Mouse (Mus musculus): ENCODE data around the gene Eml1. TPM values are rescaled to one million over a fixed set of nuclear protein-coding genes. Genes with fewer than 3 reads are reported as not detected.

Eml1 gene
- polyA plus RNA-seq, 1 experiment from 2014 or later, result 52.8 TPM

- Histone ChIP-seq H3K27ac (replicated peaks) (no peak overlapping the region), H3K9ac (no peak overlapping the region), H3K4me2 (no peak overlapping the region), H3K4me1 (peaks cover 18% of the 10 kb centered on the region), H3K9me3 (no peaks in the 10 kb centered on the region), H3K27me3 (replicated peaks) (no peaks in the 10 kb centered on the region), H3K4me3 (no peak overlapping the region), H3K36me3 (no peaks in the 10 kb centered on the region)
- WGBS, result 74% methylated on average over 7 of the region's 7 CpGs
- no peak for ATAC-seq (ENCODE audit: extremely low read depth, insufficient number of reproducible peaks, low FRiP score, low TSS enrichment)
Measured at GRCm38 (mm10) chr12:108398681-108399080, 27.9 kb downstream of the Eml1 start.

GRCm38 (mm10) chr12:108399191-108399590 is 28.4 kb downstream of the Eml1 start:
- no peaks in the 10 kb centered on the region for H3K36me3 ChIP-seq
- H3K4me1 ChIP-seq, result peaks cover 19% of the 10 kb centered on the region
- 81% methylated on average over 8 of the region's 8 CpGs for WGBS
- no peaks in the 10 kb centered on the region for H3K9me3 ChIP-seq
- no peak for ATAC-seq (ENCODE audit: extremely low read depth, insufficient number of reproducible peaks, low FRiP score, low TSS enrichment)
- no peak overlapping the region for H3K4me3 ChIP-seq
- H3K27ac ChIP-seq (replicated peaks), result no peak overlapping the region
- no peaks in the 10 kb centered on the region for H3K27me3 ChIP-seq (replicated peaks)
- H3K9ac ChIP-seq, result no peak overlapping the region
- no peak overlapping the region for H3K4me2 ChIP-seq

- H3K36me3 ChIP-seq, result no peaks in the 10 kb centered on the region
- no peak overlapping the region for H3K27ac ChIP-seq (replicated peaks)
- WGBS, result 55% methylated on average over 8 of the region's 8 CpGs
- no peaks in the 10 kb centered on the region for H3K9me3 ChIP-seq
- no peak overlapping the region for H3K4me2 ChIP-seq
- H3K27me3 ChIP-seq (replicated peaks), result no peaks in the 10 kb centered on the region
- H3K4me3 ChIP-seq, result no peak overlapping the region
- no peak overlapping the region for H3K9ac ChIP-seq
- H3K4me1 ChIP-seq, result peaks cover 26% of the 10 kb centered on the region
- no peak for ATAC-seq (ENCODE audit: extremely low read depth, insufficient number of reproducible peaks, low FRiP score, low TSS enrichment)
Measured at GRCm38 (mm10) chr12:108400951-108401350, 30.2 kb downstream of the Eml1 start.

- Histone ChIP-seq H3K9me3 (no peaks in the 10 kb centered on the region), H3K27me3 (replicated peaks) (no peaks in the 10 kb centered on the region), H3K4me3 (no peak overlapping the region), H3K4me1 (peaks cover 35% of the 10 kb centered on the region), H3K4me2 (no peak overlapping the region), H3K27ac (replicated peaks) (no peak overlapping the region; the same call in 1 of the 2 replicates), H3K36me3 (no peaks in the 10 kb centered on the region), H3K9ac (no peak overlapping the region)
- no peak for ATAC-seq (ENCODE audit: extremely low read depth, insufficient number of reproducible peaks, low FRiP score, low TSS enrichment)
- 58% methylated on average over 6 of the region's 6 CpGs for WGBS
Measured at GRCm38 (mm10) chr12:108403957-108404356, 33.2 kb downstream of the Eml1 start.

GRCm38 (mm10) chr12:108409100-108409499 is 38.3 kb downstream of the Eml1 start:
- Histone ChIP-seq H3K4me1 (peaks cover 30% of the 10 kb centered on the region), H3K9me3 (no peaks in the 10 kb centered on the region), H3K4me3 (no peak overlapping the region), H3K4me2 (no peak overlapping the region), H3K9ac (no peak overlapping the region), H3K27me3 (replicated peaks) (no peaks in the 10 kb centered on the region), H3K36me3 (no peaks in the 10 kb centered on the region), H3K27ac (replicated peaks) (no peak overlapping the region)
- WGBS, result 72% methylated on average over 5 of the region's 5 CpGs
- no peak for ATAC-seq (ENCODE audit: extremely low read depth, insufficient number of reproducible peaks, low FRiP score, low TSS enrichment)

GRCm38 (mm10) chr12:108410416-108411208 is 39.9 kb downstream of the Eml1 start:
- H3K36me3 ChIP-seq, result no peaks in the 10 kb centered on the region
- no peak overlapping the region for H3K4me3 ChIP-seq
- H3K9ac ChIP-seq, result peak overlapping the region; percentile 33; the same call in 1 of the 2 replicates
- H3K27ac ChIP-seq (replicated peaks), result no peak overlapping the region
- H3K4me1 ChIP-seq, result peaks cover 22% of the 10 kb centered on the region
- WGBS, result 60% methylated on average over 14 of the region's 14 CpGs
- ATAC-seq (ENCODE audit: extremely low read depth, insufficient number of reproducible peaks, low FRiP score, low TSS enrichment), result no peak
- no peaks in the 10 kb centered on the region for H3K9me3 ChIP-seq
- no peak overlapping the region for H3K4me2 ChIP-seq
- H3K27me3 ChIP-seq (replicated peaks), result no peaks in the 10 kb centered on the region

- no peak overlapping the region for H3K4me2 ChIP-seq
- H3K27ac ChIP-seq (replicated peaks), result no peak overlapping the region
- WGBS, result 91% methylated on average over 9 of the region's 9 CpGs
- no peak overlapping the region for H3K4me3 ChIP-seq
- H3K27me3 ChIP-seq (replicated peaks), result no peaks in the 10 kb centered on the region
- H3K4me1 ChIP-seq, result peaks cover 10% of the 10 kb centered on the region
- no peaks in the 10 kb centered on the region for H3K36me3 ChIP-seq
- ATAC-seq (ENCODE audit: extremely low read depth, insufficient number of reproducible peaks, low FRiP score, low TSS enrichment), result no peak
- H3K9ac ChIP-seq, result no peak overlapping the region
- H3K9me3 ChIP-seq, result no peaks in the 10 kb centered on the region
Measured at GRCm38 (mm10) chr12:108414932-108415331, 44.2 kb downstream of the Eml1 start.

- Histone ChIP-seq H3K4me2 (no peak overlapping the region), H3K4me1 (peaks cover 31% of the 10 kb centered on the region), H3K9me3 (no peaks in the 10 kb centered on the region)
Measured at GRCm38 (mm10) chr12:108419570-108419969, 48.8 kb downstream of the Eml1 start.

GRCm38 (mm10) chr12:108421477-108421876 is 50.7 kb downstream of the Eml1 start:
- no peaks in the 10 kb centered on the region for H3K36me3 ChIP-seq
- no peak for ATAC-seq (ENCODE audit: extremely low read depth, insufficient number of reproducible peaks, low FRiP score, low TSS enrichment)
- no peak overlapping the region for H3K9ac ChIP-seq
- H3K9me3 ChIP-seq, result no peaks in the 10 kb centered on the region
- H3K27me3 ChIP-seq (replicated peaks), result no peaks in the 10 kb centered on the region
- 0 out of 2 replicates have a peak overlapping the region, but pooled peaks have one; percentile 85 for H3K4me2 ChIP-seq
- no peak overlapping the region for H3K4me3 ChIP-seq
- no peak overlapping the region for H3K27ac ChIP-seq (replicated peaks)
- peaks cover 31% of the 10 kb centered on the region for H3K4me1 ChIP-seq
- 55% methylated on average over 1 of the region's 1 CpGs for WGBS

More at GRCm38 (mm10) chr12:108419570-108419969, 48.8 kb downstream of the Eml1 start:
- Histone ChIP-seq H3K4me3 (no peak overlapping the region), H3K27me3 (replicated peaks) (no peaks in the 10 kb centered on the region), H3K9ac (no peak overlapping the region), H3K36me3 (no peaks in the 10 kb centered on the region), H3K27ac (replicated peaks) (no peak overlapping the region)
- ATAC-seq (ENCODE audit: extremely low read depth, insufficient number of reproducible peaks, low FRiP score, low TSS enrichment), result no peak

- H3K4me2 ChIP-seq, result peak overlapping the region; percentile 85
- H3K9me3 ChIP-seq, result no peaks in the 10 kb centered on the region
- peak; percentile 51; the same call in 1 of the 2 replicates for ATAC-seq (ENCODE audit: extremely low read depth, insufficient number of reproducible peaks, low FRiP score, low TSS enrichment)
- no peak overlapping the region; the same call in 1 of the 2 replicates for H3K27ac ChIP-seq (replicated peaks)
- 2% methylated on average over 10 of the region's 14 CpGs for WGBS
- peak overlapping the region; percentile 87 for H3K9ac ChIP-seq
- peak overlapping the region; percentile 65 for H3K4me3 ChIP-seq
- no peaks in the 10 kb centered on the region for H3K36me3 ChIP-seq
- peaks cover 31% of the 10 kb centered on the region for H3K4me1 ChIP-seq
- no peaks in the 10 kb centered on the region for H3K27me3 ChIP-seq (replicated peaks)
Measured at GRCm38 (mm10) chr12:108422495-108422857, 51.7 kb downstream of the Eml1 start.

GRCm38 (mm10) chr12:108422858-108423631 is 52.3 kb downstream of the Eml1 start:
- no peaks in the 10 kb centered on the region for H3K36me3 ChIP-seq
- H3K4me2 ChIP-seq, result peak overlapping the region; percentile 85
- H3K4me3 ChIP-seq, result peak overlapping the region; percentile 65
- peak; percentile 86 for ATAC-seq (ENCODE audit: extremely low read depth, insufficient number of reproducible peaks, low FRiP score, low TSS enrichment)
- H3K27ac ChIP-seq (replicated peaks), result peak overlapping the region; percentile 69
- WGBS, result under 1% methylated on average over 84 of the region's 90 CpGs
- peak overlapping the region; percentile 87 for H3K9ac ChIP-seq
- H3K4me1 ChIP-seq, result peaks cover 31% of the 10 kb centered on the region
- no peaks in the 10 kb centered on the region for H3K27me3 ChIP-seq (replicated peaks)
- no peaks in the 10 kb centered on the region for H3K9me3 ChIP-seq

Data from heart, embryonic 13.5 days (tissue).